Mouse (Mus musculus) cerebellum, adult 2 months (tissue): ENCODE results near the gene Pitpna. TPM values are rescaled to one million over a fixed set of nuclear protein-coding genes. Genes with fewer than 3 reads are reported as not detected.

ENCODE experiments used
- DNase-seq, 2 experiments: peaks; one replicate each; pipeline ENCODE4 v3.0.0; 2021
- H3K27ac ChIP-seq: fragments of 200-500 bp; 2 replicates; pipeline ENCODE4 v1.5.1; 2012; ENCODE audit warnings: low read length, control low read depth, inconsistent platforms; ENCODE audit not compliant: insufficient read depth
- H3K27me3 ChIP-seq: fragments of 200-500 bp; 2 replicates; pipeline ENCODE4 v1.6.1; 2012; ENCODE audit warnings: inconsistent platforms, mild to moderate bottlenecking, low read length, moderate library complexity; ENCODE audit not compliant: control insufficient read depth, insufficient read depth
- H3K4me1 ChIP-seq: fragments of 200-500 bp; 2 replicates; pipeline ENCODE4 v1.6.1; 2011; ENCODE audit warnings: low read length; ENCODE audit not compliant: control insufficient read depth, insufficient read depth
- H3K4me3 ChIP-seq: fragments of 200-500 bp; replicated peaks from 2 replicates; pipeline ENCODE3; 2011; ENCODE audit warnings: mild to moderate bottlenecking, low read depth, low read length, control low read depth; ENCODE audit not compliant: insufficient read depth
- CTCF ChIP-seq: fragments of 200-500 bp; IDR thresholded peaks from 2 replicates; pipeline ENCODE4 v1.5.1; 2011; ENCODE audit warnings: low read depth, mild to moderate bottlenecking, control low read depth, low read length, moderate library complexity, borderline replicate concordance; ENCODE audit not compliant: insufficient read depth
- POLR2A ChIP-seq: fragments of 200-500 bp; IDR thresholded peaks from 2 replicates; pipeline ENCODE4 v1.6.1; 2011; ENCODE audit warnings: low read length, control low read depth, borderline replicate concordance; ENCODE audit not compliant: insufficient read depth
- WGBS: fragments of 180-500 bp; shearing (Covaris S2); methylation state at CpG from one replicate; pipeline ENCODE4 v1.1.7; 2018; 5-methylcytosine and 5-hydroxymethylcytosine counted together
- polyA plus RNA-seq: library from polyadenylated mRNA; depleted of rRNA; stranded (reverse); fragments of >200 nt; gene quantifications from 2 replicates; pipeline ENCODE4 v1.2.3, GENCODE M21; 2012

Gene Pitpna
- polyA plus RNA-seq, 1 experiment, result 319 TPM

GRCm38 (mm10) chr11:75619133-75619532 lies 31.2 kb downstream of the Pitpna start:
- H3K27me3 ChIP-seq, result no peaks in the 10 kb centered on the region
- no peak overlapping the region for H3K27ac ChIP-seq
- peaks cover 18% of the 10 kb centered on the region for H3K4me1 ChIP-seq
- 81% methylated on average over 5 of the region's 5 CpGs for WGBS
- TF ChIP-seq POLR2A (no peak), CTCF (peak; percentile 34; the same call in 1 of the 2 replicates)
- no peak for DNase-seq
- H3K4me3 ChIP-seq, result no peak overlapping the region

GRCm38 (mm10) chr11:75620136-75620780 lies 32.4 kb downstream of the Pitpna start:
- no peaks in the 10 kb centered on the region for H3K27me3 ChIP-seq
- WGBS, result 20% methylated on average over 12 of the region's 12 CpGs
- peaks cover 18% of the 10 kb centered on the region for H3K4me1 ChIP-seq
- no peak overlapping the region for H3K4me3 ChIP-seq
- DNase-seq, result peak; percentile 79 to 90
- no peak for TF ChIP-seq CTCF
- no peak for TF ChIP-seq POLR2A
- peak overlapping the region; percentile 79 for H3K27ac ChIP-seq

GRCm38 (mm10) chr11:75621426-75621825 lies 33.5 kb downstream of the Pitpna start:
- no peak for DNase-seq
- H3K4me3 ChIP-seq, result no peak overlapping the region
- peak overlapping the region; percentile 79; the same call in 1 of the 2 replicates for H3K27ac ChIP-seq
- no peak for TF ChIP-seq POLR2A
- TF ChIP-seq CTCF, result no peak
- WGBS, result 95% methylated on average over 2 of the region's 2 CpGs
- H3K4me1 ChIP-seq, result peaks cover 18% of the 10 kb centered on the region
- H3K27me3 ChIP-seq, result no peaks in the 10 kb centered on the region

DNA sequence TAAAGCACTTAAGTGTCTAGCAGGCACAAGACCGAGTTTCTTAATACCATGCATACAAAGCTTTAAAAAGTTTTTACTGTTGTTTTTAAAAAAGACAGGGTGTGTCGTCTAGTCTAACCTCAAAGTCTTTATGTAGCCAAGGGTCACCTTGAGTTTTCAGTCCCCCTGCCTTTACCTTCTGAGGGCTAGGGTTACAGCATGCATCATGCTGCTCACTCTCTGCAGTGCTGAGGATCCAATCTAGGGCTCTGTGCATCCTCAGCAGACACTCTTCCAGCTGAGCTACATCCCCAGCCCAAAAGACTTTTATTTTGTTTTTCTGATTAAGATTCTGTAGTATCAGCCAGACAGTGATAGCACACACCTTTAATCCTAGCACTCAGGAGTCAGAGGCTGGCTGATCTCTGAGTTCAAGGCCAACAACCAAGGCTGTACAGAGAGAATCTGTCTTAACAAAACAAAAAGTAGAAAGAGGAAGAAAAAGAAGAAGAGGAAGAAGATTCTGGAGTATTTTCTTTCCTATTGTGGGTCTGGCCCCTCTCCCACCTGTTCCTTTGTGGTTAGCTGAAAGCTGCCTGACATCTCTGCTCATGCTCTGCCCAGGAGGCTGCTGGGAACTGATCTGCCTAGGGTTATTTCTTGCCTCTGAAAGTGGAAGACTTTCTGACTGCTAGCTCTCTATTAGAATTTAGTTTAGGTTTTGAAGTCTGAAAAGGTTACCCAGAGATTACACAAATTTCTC lies 34.9 kb downstream of the Pitpna start:
- Histone ChIP-seq H3K27me3 (no peaks in the 10 kb centered on the region), H3K4me3 (no peak overlapping the region), H3K4me1 (peaks cover 18% of the 10 kb centered on the region), H3K27ac (no peak overlapping the region)
- no peak for TF ChIP-seq POLR2A
- TF ChIP-seq CTCF, result no peak
- DNase-seq, result no peak
- 94% methylated on average over 2 of the region's 2 CpGs for WGBS

DNA sequence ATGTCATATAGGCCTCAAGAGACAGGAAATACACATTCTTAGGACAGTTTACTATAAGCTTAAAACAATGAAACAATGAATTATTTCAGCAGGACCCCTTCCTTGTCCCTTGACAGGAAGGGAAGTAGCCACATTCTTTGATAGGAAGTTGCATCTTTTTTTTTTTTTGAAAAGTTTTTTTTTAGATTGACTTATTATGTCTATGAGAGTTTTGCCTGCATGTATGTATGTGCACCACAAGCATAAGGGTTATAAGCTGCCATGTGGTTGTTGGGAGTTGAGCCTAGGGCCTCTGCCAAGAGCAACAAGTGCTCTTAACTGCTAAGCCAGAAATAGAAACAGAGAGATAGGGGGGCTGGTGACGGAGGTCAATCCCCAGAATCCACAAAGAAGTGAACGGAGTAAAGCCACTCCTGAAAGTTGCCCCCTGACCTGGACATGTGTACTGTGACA lies 36.2 kb downstream of the Pitpna start:
- no peak overlapping the region for H3K4me3 ChIP-seq
- TF ChIP-seq CTCF (no peak), POLR2A (no peak)
- DNase-seq, result no peak
- no peak overlapping the region for H3K27ac ChIP-seq
- WGBS, result 46% methylated on average over 2 of the region's 2 CpGs
- H3K27me3 ChIP-seq, result no peaks in the 10 kb centered on the region
- H3K4me1 ChIP-seq, result peaks cover 18% of the 10 kb centered on the region

GRCm38 (mm10) chr11:75625820-75626219 lies 37.9 kb downstream of the Pitpna start:
- TF ChIP-seq POLR2A, result no peak
- no peak for TF ChIP-seq CTCF
- DNase-seq, result no peak
- no peaks in the 10 kb centered on the region for H3K27me3 ChIP-seq
- peaks cover 6% of the 10 kb centered on the region for H3K4me1 ChIP-seq
- 65% methylated on average over 4 of the region's 4 CpGs for WGBS
- H3K4me3 ChIP-seq, result no peak overlapping the region
- H3K27ac ChIP-seq, result no peak overlapping the region

GRCm38 (mm10) chr11:75630098-75630497 lies 42.2 kb downstream of the Pitpna start:
- H3K4me3 ChIP-seq, result peak overlapping the region; percentile 70
- no peaks in the 10 kb centered on the region for H3K27me3 ChIP-seq
- DNase-seq, result no peak
- 11% methylated on average over 5 of the region's 5 CpGs for WGBS
- TF ChIP-seq CTCF, result no peak
- no peak for TF ChIP-seq POLR2A
- peaks cover 15% of the 10 kb centered on the region for H3K4me1 ChIP-seq
- H3K27ac ChIP-seq, result no peak overlapping the region
